8 mouse cellular contexts compared by ENCODE assay signal in genomic region chr6:56568470-56569372, GRCm38 (mm10). TPM values are rescaled to one million over a fixed set of nuclear protein-coding genes. Genes with fewer than 3 reads are reported as not detected.
A peak's percentile ranks its signal among the peaks of the same experiment; 100 is the strongest.
DNase-seq lines count a peak whose midpoint lies in the region; ATAC-seq lines count a peak whose summit lies in the region.

Pde1c (minus strand) TSS chr6:56569103.

- peaks cover 13% of the 10 kb centered on the region; the same call in 1 of the 2 replicates for H3K27me3 ChIP-seq in intestine, embryonic 14.5 days (replicated peaks; ENCODE audit: control insufficient read depth, insufficient read depth, low read length)
- H3K27me3 ChIP-seq in liver, embryonic 12.5 days (replicated peaks): peaks cover 7% of the 10 kb centered on the region; the same call in 1 of the 2 replicates

- DNase-seq in left cerebral cortex, adult 18-20 months (ENCODE audit: low spot score in 2 of 2): peak; percentile 9 to 11
- DNase-seq in left cerebral cortex, adult 9 months (ENCODE audit: low spot score in 2 of 2): no peak
- DNase-seq in cerebellum, adult 18-20 months: peak; percentile 47 to 54
- peak; percentile 9 for DNase-seq in gastrocnemius, postnatal 25 days
- DNase-seq in intestine, embryonic 14.5 days (ENCODE audit: low spot score): peak; percentile 80
- peak; percentile 9 to 23 for DNase-seq in monocyte, adult 2 months (ENCODE audit: low read depth in 1 of 2, low spot score in 2 of 2)
- DNase-seq in thymus, postnatal 14 days: peak; percentile 44

- no peak within 1 kb of the TSS for H3K27ac ChIP-seq in intestine, embryonic 14.5 days (ENCODE audit: low read depth)
- H3K27ac ChIP-seq in liver, embryonic 12.5 days: no peak within 1 kb of the TSS

- H3K4me2 ChIP-seq in intestine, embryonic 14.5 days (ENCODE audit: low read length): peak within 1 kb of the TSS; percentile 94
- peak within 1 kb of the TSS; percentile 87 for H3K4me2 ChIP-seq in liver, embryonic 12.5 days

- peak within 1 kb of the TSS; percentile 50 for H3K4me3 ChIP-seq in intestine, embryonic 14.5 days (ENCODE audit: low read depth, low read length)
- H3K4me3 ChIP-seq in liver, embryonic 12.5 days: peak within 1 kb of the TSS; percentile 66

- H3K36me3 ChIP-seq in intestine, embryonic 14.5 days (ENCODE audit: control insufficient read depth, insufficient read depth, low read length): no peaks in the 10 kb centered on the region
- H3K36me3 ChIP-seq in liver, embryonic 12.5 days: no peaks in the 10 kb centered on the region

- WGBS in intestine, embryonic 14.5 days: under 1% methylated on average over 48 of the region's 48 CpGs
- under 1% methylated on average over 45 of the region's 48 CpGs for WGBS in liver, embryonic 12.5 days (ENCODE audit: insufficient replicate concordance)

- 0 out of 2 replicates have a peak, but pooled peaks cover 3% of the 10 kb centered on the region for H3K4me1 ChIP-seq in intestine, embryonic 14.5 days (replicated peaks; ENCODE audit: control insufficient read depth, insufficient read depth, low read length)
- peaks cover 8% of the 10 kb centered on the region for H3K4me1 ChIP-seq in liver, embryonic 12.5 days

- peak; percentile 79 for ATAC-seq in intestine, embryonic 14.5 days (replicated peaks; ENCODE audit: low FRiP score, low TSS enrichment, low read depth)
- peak; percentile 76 for ATAC-seq in liver, embryonic 12.5 days

- H3K9me3 ChIP-seq in intestine, embryonic 14.5 days (ENCODE audit: control insufficient read depth, low read length): no peaks in the 10 kb centered on the region
- H3K9me3 ChIP-seq in liver, embryonic 12.5 days (replicated peaks): no peaks in the 10 kb centered on the region

- peak within 1 kb of the TSS; percentile 44 for H3K9ac ChIP-seq in intestine, embryonic 14.5 days (ENCODE audit: low read length)
- H3K9ac ChIP-seq in liver, embryonic 12.5 days: peak within 1 kb of the TSS; percentile 52

RNA-seq across cellular contexts. Expression of gene Pde1c, which starts in this region (rescaled TPM):
- total RNA-seq in left cerebral cortex, adult 18-20 months (2021): 1 to 10 TPM; 4.9 to 7.7 TPM
- under 1 TPM; 0.59 to 0.90 TPM for total RNA-seq in gastrocnemius, postnatal 25 days (2021)
- polyA plus RNA-seq in intestine, embryonic 14.5 days (2014; fragmentation: Nextera tagmentation; extraction: Ambion mirVana): 2.1 and 2.2 TPM in 2 replicates
- 0.48 and 0.67 TPM in 2 replicates for polyA plus RNA-seq in liver, embryonic 12.5 days (2016; fragmentation: Nextera tagmentation; extraction: Ambion mirVana)

Comparison
In these comparisons a context has a peak if more than half of its experiments do, and no peak if none do; other contexts are left out.
1. DNase-seq: peak in left cerebral cortex, adult 18-20 months (2 of 2), cerebellum, adult 18-20 months (2 of 2), intestine, embryonic 14.5 days (single experiment), monocyte, adult 2 months (2 of 2) and thymus, postnatal 14 days (single experiment); none in left cerebral cortex, adult 9 months (0 of 2).
2. Peak in DNase-seq in gastrocnemius, postnatal 25 days; RNA of the gene not detected or under 1 TPM.
3. Peak in ATAC-seq, H3K4me3 ChIP-seq, H3K9ac ChIP-seq and H3K4me2 ChIP-seq in liver, embryonic 12.5 days; RNA of the gene not detected or under 1 TPM.